Mouse (Mus musculus): Measurements from ENCODE around the gene Hoxb8.
A peak's percentile ranks its signal among the peaks of the same experiment; 100 is the strongest.

The Hoxb8 gene

GRCm38 (mm10) chr11:96301837-96302236, 20.1 kb downstream of the Hoxb8 start:
- DNase-seq, result no peak

- no peak for DNase-seq
These were observed 20.9 kb downstream of the Hoxb8 start for GRCm38 (mm10) chr11:96302381-96303150.

GRCm38 (mm10) chr11:96303151-96304099, 21.7 kb downstream of the Hoxb8 start, which contains the start of gene Hoxb5:
Hoxb5 (plus strand) TSS chr11:96303336.
- DNase-seq, result peak; percentile 69

- peak; percentile 5 for DNase-seq
These were observed 22.9 kb downstream of the Hoxb8 start for GRCm38 (mm10) chr11:96304381-96305195.

GRCm38 (mm10) chr11:96305505-96306182, 23.9 kb downstream of the Hoxb8 start:
- no peak for DNase-seq

GRCm38 (mm10) chr11:96306183-96306907, 24.6 kb downstream of the Hoxb8 start:
- no peak for DNase-seq

- DNase-seq, result peak; percentile 3
These were observed 25.2 kb downstream of the Hoxb8 start for GRCm38 (mm10) chr11:96306908-96307269.

- DNase-seq, result no peak
These were observed 27.1 kb downstream of the Hoxb8 start for GRCm38 (mm10) chr11:96308763-96309162.

- peak; percentile 3 for DNase-seq
These were observed 27.6 kb downstream of the Hoxb8 start for GRCm38 (mm10) chr11:96309288-96309687.

GRCm38 (mm10) chr11:96310183-96310938, 28.7 kb downstream of the Hoxb8 start:
- no peak for DNase-seq

- no peak for DNase-seq
These were observed 29.4 kb downstream of the Hoxb8 start for GRCm38 (mm10) chr11:96311097-96311496.

- peak; percentile 60 for DNase-seq
These were observed 30.1 kb downstream of the Hoxb8 start for GRCm38 (mm10) chr11:96311520-96312417.

- DNase-seq, result no peak
These were observed 31.4 kb downstream of the Hoxb8 start for GRCm38 (mm10) chr11:96313134-96313533.

GRCm38 (mm10) chr11:96313806-96314428, 32.2 kb downstream of the Hoxb8 start:
- no peak for DNase-seq

GRCm38 (mm10) chr11:96314671-96315343, 33.1 kb downstream of the Hoxb8 start:
- no peak for DNase-seq

GRCm38 (mm10) chr11:96315344-96315681, 33.6 kb downstream of the Hoxb8 start:
- no peak for DNase-seq

- DNase-seq, result no peak
These were observed 35.2 kb downstream of the Hoxb8 start for GRCm38 (mm10) chr11:96316696-96317607.
